Mouse (Mus musculus) kidney, postnatal 0 days (tissue): ENCODE data around the gene Mecom. TPM values are rescaled to one million over a fixed set of nuclear protein-coding genes. Genes with fewer than 3 reads are reported as not detected.

Experiments
- ATAC-seq: fragments of 200-750 bp; cut with Nextera tagmentation; replicated peaks from 2 replicates; pipeline ENCODE4 v1.8.0; 2017; ENCODE audit warnings: low read depth, moderate number of reproducible peaks, moderate TSS enrichment, moderate library complexity; ENCODE audit not compliant: low FRiP score
- DNase-seq: peaks from one replicate; pipeline ENCODE4 v3.0.0-alpha.2; 2016; ENCODE audit warnings: low spot score
- H3K27ac ChIP-seq: fragments of 300-500 bp; sonication (generic); 2 replicates; pipeline ENCODE4 v1.5.1; 2014; ENCODE audit warnings: mild to moderate bottlenecking
- H3K27me3 ChIP-seq: fragments of 300-500 bp; sonication (generic); 2 replicates; pipeline ENCODE4 v1.6.1; 2014; ENCODE audit warnings: low read length, mixed read lengths; ENCODE audit not compliant: insufficient read depth
- H3K36me3 ChIP-seq: fragments of 300-500 bp; sonication (generic); 2 replicates; pipeline ENCODE4 v1.6.1; 2014; ENCODE audit warnings: low read length, mixed read lengths; ENCODE audit not compliant: insufficient read depth
- H3K4me1 ChIP-seq: fragments of 300-500 bp; sonication (generic); replicated peaks from 2 replicates; pipeline ENCODE4 v1.6.1; 2014; ENCODE audit warnings: antibody characterized with exemption, low read length, mixed read lengths; ENCODE audit not compliant: insufficient read depth
- H3K4me2 ChIP-seq: fragments of 300-500 bp; sonication (generic); 2 replicates; pipeline ENCODE4 v1.6.1; 2014; ENCODE audit warnings: mild to moderate bottlenecking, low read length, moderate library complexity, mixed read lengths
- H3K4me3 ChIP-seq: fragments of 300-500 bp; sonication (generic); replicated peaks from 2 replicates; pipeline ENCODE4 v1.5.1; 2014; ENCODE audit warnings: low read depth, low read length
- H3K9ac ChIP-seq: fragments of 300-500 bp; sonication (generic); 2 replicates; pipeline ENCODE4 v1.6.1; 2014; ENCODE audit warnings: low read depth, low read length
- H3K9me3 ChIP-seq: fragments of 300-500 bp; sonication (generic); replicated peaks from 2 replicates; pipeline ENCODE4 v1.6.1; 2016; ENCODE audit warnings: low read length, inconsistent platforms, mixed read lengths
- CTCF ChIP-seq: IDR thresholded peaks from 2 replicates; pipeline ENCODE4 v1.5.1; 2016; ENCODE audit warnings: antibody characterized with exemption, low read depth, mild to moderate bottlenecking, moderate library complexity
- WGBS: fragments of 180-500 bp; shearing (Covaris S2); extraction: QIAGEN DNeasy Blood & Tissue Kit; methylation state at CpG from one replicate; pipeline ENCODE4 v1.1.7; 2014; 5-methylcytosine and 5-hydroxymethylcytosine counted together
- polyA plus RNA-seq: library from polyadenylated mRNA; unstranded; fragments of >200 nt; fragmentation: Nextera tagmentation; extraction: Ambion mirVana; gene quantifications from 2 replicates; pipeline ENCODE4 v1.2.1, GENCODE M21; 2015

The Mecom gene
- polyA plus RNA-seq, 1 experiment from 2014 or later = 54.7 TPM

GRCm38 (mm10) chr3:30076522-30076921 lies 471.3 kb downstream of the Mecom start:
- DNase-seq = no peak
- TF ChIP-seq CTCF = no peak
- WGBS = 82% methylated on average over 7 of the region's 7 CpGs

GRCm38 (mm10) chr3:30071271-30071670 lies 476.5 kb downstream of the Mecom start:
- TF ChIP-seq CTCF = no peak
- ATAC-seq (no peak), DNase-seq (no peak)
- no peaks in the 10 kb centered on the region for H3K36me3 ChIP-seq
- H3K9me3 ChIP-seq = no peaks in the 10 kb centered on the region
- H3K4me1 ChIP-seq = 0 out of 2 replicates have a peak, but pooled peaks cover 3% of the 10 kb centered on the region
- no peak overlapping the region for H3K9ac ChIP-seq
- H3K4me2 ChIP-seq = no peak overlapping the region
- H3K4me3 ChIP-seq = no peak overlapping the region
- H3K27ac ChIP-seq = no peak overlapping the region
- no peaks in the 10 kb centered on the region for H3K27me3 ChIP-seq

More at GRCm38 (mm10) chr3:30076522-30076921, 471.3 kb downstream of the Mecom start:
- Histone ChIP-seq H3K9ac (no peak overlapping the region), H3K4me2 (no peak overlapping the region), H3K27me3 (no peaks in the 10 kb centered on the region), H3K4me1 (no peaks in the 10 kb centered on the region), H3K36me3 (no peaks in the 10 kb centered on the region), H3K4me3 (no peak overlapping the region), H3K9me3 (no peaks in the 10 kb centered on the region), H3K27ac (no peak overlapping the region)
- ATAC-seq = no peak

GRCm38 (mm10) chr3:30066519-30066918 lies 481.3 kb downstream of the Mecom start:
- no peak for TF ChIP-seq CTCF
- no peak overlapping the region for H3K9ac ChIP-seq
- WGBS = 48% methylated on average over 7 of the region's 7 CpGs
- H3K27me3 ChIP-seq = no peaks in the 10 kb centered on the region
- H3K4me1 ChIP-seq = 0 out of 2 replicates have a peak, but pooled peaks cover 3% of the 10 kb centered on the region
- no peaks in the 10 kb centered on the region for H3K9me3 ChIP-seq
- DNase-seq (no peak), ATAC-seq (no peak)
- H3K4me2 ChIP-seq = no peak overlapping the region
- H3K36me3 ChIP-seq = no peaks in the 10 kb centered on the region
- H3K27ac ChIP-seq = no peak overlapping the region
- no peak overlapping the region for H3K4me3 ChIP-seq

- H3K4me2 ChIP-seq = no peak overlapping the region
- no peak overlapping the region for H3K4me3 ChIP-seq
- WGBS = 80% methylated on average over 7 of the region's 7 CpGs
- no peaks in the 10 kb centered on the region for H3K27me3 ChIP-seq
- no peak for DNase-seq
- H3K4me1 ChIP-seq = no peaks in the 10 kb centered on the region
- no peak for ATAC-seq
- no peak overlapping the region for H3K27ac ChIP-seq
- H3K9ac ChIP-seq = no peak overlapping the region
- no peak for TF ChIP-seq CTCF
- no peaks in the 10 kb centered on the region for H3K9me3 ChIP-seq
- no peaks in the 10 kb centered on the region for H3K36me3 ChIP-seq
Measured at GRCm38 (mm10) chr3:30060058-30060457, 487.8 kb downstream of the Mecom start.

- Histone ChIP-seq H3K27me3 (no peaks in the 10 kb centered on the region), H3K27ac (no peak overlapping the region)
Measured at GRCm38 (mm10) chr3:30059615-30060014, 488.2 kb downstream of the Mecom start.

GRCm38 (mm10) chr3:30051287-30051686 lies 496.5 kb downstream of the Mecom start:
- Histone ChIP-seq H3K4me2 (no peak overlapping the region), H3K9me3 (no peaks in the 10 kb centered on the region), H3K36me3 (no peaks in the 10 kb centered on the region), H3K4me1 (no peaks in the 10 kb centered on the region), H3K27me3 (no peaks in the 10 kb centered on the region), H3K4me3 (no peak overlapping the region), H3K9ac (no peak overlapping the region), H3K27ac (no peak overlapping the region)
- no peak for TF ChIP-seq CTCF
- DNase-seq = no peak
- WGBS = 91% methylated on average over 6 of the region's 6 CpGs
- ATAC-seq = no peak

More at GRCm38 (mm10) chr3:30059615-30060014, 488.2 kb downstream of the Mecom start:
- Histone ChIP-seq H3K36me3 (no peaks in the 10 kb centered on the region), H3K4me1 (no peaks in the 10 kb centered on the region), H3K4me3 (no peak overlapping the region), H3K4me2 (no peak overlapping the region), H3K9ac (no peak overlapping the region), H3K9me3 (no peaks in the 10 kb centered on the region)
- 80% methylated on average over 4 of the region's 4 CpGs for WGBS
- ATAC-seq = no peak
- DNase-seq = no peak
- no peak for TF ChIP-seq CTCF

DNA sequence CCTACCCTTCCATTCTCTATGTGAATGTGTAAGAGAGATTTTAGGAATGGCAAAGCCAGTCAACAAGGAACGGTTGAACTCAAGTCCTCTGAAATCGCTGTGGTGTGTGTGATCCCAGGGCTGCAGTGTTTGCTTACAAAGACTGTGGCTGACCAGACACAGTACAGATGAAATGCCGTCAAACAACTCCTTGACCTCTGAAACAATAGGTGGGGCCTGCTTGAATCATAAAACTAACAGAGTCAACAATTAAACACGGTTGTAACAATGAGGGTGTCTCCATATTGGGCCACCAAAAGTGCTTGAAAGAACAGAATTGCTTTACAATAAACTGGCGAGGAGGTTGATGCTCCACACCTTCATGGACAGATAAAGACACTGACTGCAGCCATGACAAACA lies 497.0 kb downstream of the Mecom start:
- Histone ChIP-seq H3K36me3 (no peaks in the 10 kb centered on the region), H3K4me3 (no peak overlapping the region), H3K9me3 (no peaks in the 10 kb centered on the region), H3K9ac (no peak overlapping the region), H3K4me1 (no peaks in the 10 kb centered on the region), H3K27me3 (no peaks in the 10 kb centered on the region), H3K4me2 (no peak overlapping the region), H3K27ac (no peak overlapping the region)
- no peak for TF ChIP-seq CTCF
- DNase-seq = no peak
- WGBS = 56% methylated on average over 5 of the region's 5 CpGs
- ATAC-seq = no peak
